Mouse (Mus musculus) thymus, postnatal 25 days (tissue): ENCODE measurements around the gene Ubxn11.

Experiments used
- DNase-seq: peaks from one replicate; pipeline ENCODE4 v3.0.0; 2022

Ubxn11 gene

DNA sequence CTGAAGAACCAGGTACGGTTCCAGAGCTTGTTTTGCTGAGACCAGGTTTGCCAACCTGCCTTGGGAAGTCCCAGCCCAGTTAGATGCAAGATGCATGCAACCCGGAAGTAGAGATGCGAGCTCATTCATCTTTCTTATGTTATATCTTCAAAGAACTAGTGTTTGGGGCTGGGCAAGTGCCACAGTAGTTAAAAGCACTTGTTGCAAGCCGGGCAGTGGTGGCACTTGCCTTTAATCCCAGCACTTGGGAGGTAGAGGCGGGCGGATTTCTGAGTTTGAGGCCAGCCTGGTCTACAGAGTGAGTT lies 11.2 kb upstream of the Ubxn11 start:
- no peak for DNase-seq

DNA sequence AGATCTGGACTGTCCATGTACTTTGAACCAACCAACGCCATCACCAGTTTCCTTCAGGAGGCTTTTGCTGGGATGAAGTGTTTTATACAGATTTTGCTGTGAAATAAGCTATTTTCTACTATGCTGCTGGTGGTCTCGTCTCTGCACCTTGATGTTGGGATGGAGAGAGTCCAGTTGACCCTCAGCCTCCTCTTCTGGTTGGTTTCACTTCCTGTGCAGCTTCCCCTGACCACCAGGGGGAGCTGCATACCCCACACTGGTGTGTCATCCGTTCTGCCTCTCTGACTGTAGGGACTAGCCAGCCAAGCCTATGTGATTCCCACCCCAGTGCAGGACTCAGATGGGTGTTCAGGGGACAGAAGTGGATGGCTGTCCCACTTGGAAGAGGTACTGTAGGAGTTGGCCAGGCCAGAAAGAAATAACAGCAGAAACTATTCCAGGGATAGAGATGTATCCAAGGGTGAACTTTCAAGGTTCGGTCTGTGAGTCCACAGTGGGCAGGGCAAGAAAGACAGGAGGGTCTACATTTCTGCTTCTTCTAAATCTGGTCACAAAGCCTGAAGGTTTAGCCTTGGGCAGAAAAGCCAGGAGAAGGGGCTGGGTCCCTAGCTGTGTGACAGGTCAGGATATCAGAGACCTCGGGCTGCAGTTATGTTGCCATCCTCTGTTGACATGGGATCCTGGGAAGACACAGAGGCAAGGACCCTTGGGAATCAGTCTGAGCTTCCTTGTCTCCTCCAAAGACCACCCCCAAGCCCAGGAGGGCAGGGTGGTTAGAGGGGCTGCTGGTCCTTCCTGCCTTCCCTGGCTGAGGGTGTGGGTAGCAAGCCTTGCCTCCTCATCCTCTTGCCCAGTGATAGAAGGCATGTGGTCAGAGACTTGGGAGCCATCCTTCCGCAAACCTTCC lies 9.7 kb upstream of the Ubxn11 start:
- peak; percentile 85 for DNase-seq

DNA sequence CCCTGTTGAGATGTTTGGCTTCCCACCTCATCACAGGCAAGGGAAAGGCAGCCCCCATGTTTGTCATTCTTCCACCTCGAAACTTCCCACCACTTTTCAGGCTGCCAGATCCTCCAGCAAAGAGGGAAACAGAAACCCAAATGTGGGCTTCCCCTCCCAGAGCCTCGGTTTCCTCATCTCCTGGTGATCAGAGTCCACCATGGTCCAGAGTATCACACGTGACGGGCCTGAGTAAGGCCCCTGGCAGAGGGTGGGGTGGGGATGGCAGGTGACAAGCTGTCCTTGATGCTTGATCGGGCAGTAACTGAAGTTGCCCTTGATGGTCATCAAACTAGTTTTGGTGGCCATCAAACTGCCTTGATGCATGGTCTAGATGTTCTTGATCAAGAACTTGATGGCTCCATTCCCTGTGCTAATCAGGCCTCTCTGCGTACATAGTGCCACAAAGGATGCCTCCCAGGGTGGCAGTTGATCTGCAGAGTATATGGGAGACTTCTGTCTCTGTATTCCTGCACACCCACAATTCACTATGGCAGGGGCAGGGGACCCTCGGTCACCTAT lies 8.3 kb upstream of the Ubxn11 start:
- DNase-seq, result no peak

- peak; percentile 87 for DNase-seq
These were observed 7.3 kb upstream of the Ubxn11 start, which contains the start of gene Cd52 for GRCm38 (mm10) chr4:134094923-134095547. Gene Cd52 (minus strand): TSS chr4:134095082.

DNA sequence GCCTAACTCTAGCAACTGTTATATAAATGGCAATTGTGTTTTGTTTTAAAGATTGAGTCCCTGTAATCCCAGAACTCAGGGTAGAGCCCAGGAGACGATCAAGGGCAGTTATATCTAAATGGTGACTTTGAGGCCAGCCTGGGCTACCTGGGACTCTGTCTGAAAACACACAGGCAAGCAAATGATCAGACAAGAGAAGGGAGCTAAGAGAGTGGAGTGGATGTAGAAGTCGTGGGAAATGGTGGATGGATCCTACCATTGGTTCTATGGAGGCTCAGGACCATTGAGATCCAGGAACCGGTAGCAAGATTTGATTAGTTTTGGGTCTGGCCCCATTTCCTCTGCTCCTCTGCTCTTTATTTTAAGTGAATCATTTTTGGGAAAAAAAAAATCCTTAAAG lies 6.2 kb upstream of the Ubxn11 start:
- DNase-seq, result no peak

DNA sequence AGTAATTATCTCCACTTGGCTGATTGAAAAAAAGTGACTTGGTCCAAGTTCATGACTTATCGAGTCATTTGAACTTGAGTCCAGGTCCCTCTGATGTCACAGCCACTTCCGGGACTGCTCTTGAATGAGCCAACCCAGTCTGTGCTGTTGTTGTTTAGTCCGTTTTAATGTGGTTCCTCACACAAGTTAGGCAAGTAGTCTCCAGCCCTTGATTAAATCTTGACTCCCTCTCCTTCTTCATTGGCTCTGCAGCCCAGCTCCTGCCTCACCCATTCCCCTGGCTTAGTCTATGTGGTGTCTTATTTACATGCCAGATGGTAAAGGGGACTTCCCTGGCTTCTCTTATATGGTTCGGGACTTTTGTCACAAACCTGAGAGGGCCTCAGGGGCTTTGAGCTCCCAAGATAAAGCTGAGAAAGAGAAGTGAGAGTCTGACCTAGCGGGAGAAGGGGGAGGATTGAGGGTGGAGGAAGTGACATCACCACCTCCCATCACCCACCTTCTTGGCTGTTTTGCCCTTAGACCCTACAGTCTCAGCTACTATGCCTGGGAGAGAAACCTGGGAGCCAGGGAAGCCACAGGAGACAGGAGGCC lies 5.3 kb upstream of the Ubxn11 start:
- peak; percentile 55 for DNase-seq

GRCm38 (mm10) chr4:134098628-134099027 lies 3.7 kb upstream of the Ubxn11 start:
- DNase-seq, result peak; percentile 87

GRCm38 (mm10) chr4:134100245-134100644 lies 2.1 kb upstream of the Ubxn11 start:
- no peak for DNase-seq

GRCm38 (mm10) chr4:134102742-134103119 lies 361 bp downstream of the Ubxn11 start:
- DNase-seq, result no peak

DNA sequence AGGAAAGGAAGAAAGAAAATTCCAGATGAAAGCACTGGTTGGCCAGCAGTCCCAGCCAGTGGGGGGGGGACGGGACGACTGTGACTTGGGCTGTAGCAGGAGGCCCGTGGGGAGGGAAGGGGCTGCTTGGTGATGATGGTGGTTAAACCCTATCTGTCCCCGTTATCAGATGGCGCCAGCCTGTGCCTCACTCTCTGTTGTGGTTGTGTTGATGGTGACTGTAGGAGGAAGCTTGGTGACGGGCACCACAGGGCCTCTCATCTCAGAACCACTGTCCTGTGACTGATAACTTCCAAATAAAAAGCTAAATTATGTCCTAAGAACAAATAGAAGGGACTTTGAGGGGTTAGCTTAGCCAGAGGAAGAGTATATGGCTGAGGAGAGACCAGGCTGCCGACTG lies 3.7 kb downstream of the Ubxn11 start:
- no peak for DNase-seq

DNA sequence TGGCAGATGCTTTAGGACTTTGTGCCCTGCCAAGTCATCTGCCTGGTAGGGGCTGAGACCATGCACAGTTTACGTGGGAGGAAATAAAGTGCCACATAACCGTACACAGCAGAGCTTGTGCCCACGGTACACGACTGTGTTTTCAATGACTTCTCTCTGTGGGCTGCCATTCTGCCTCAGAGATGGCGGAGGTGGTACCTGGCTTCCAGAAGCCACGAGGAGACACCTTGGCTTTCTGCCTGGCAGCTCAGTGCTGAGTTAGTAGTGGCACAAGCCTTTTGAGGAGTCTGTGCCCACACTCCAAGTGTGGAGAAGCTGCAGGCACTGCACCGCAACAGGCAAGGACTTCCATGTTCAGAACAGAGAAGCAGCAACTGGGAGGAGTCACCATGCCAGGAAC lies 5.4 kb downstream of the Ubxn11 start:
- no peak for DNase-seq

GRCm38 (mm10) chr4:134108196-134108595 lies 5.8 kb downstream of the Ubxn11 start:
- DNase-seq, result no peak

- DNase-seq, result peak; percentile 7
These were observed 8.3 kb downstream of the Ubxn11 start for GRCm38 (mm10) chr4:134110653-134111052.

- DNase-seq, result no peak
These were observed 10.0 kb downstream of the Ubxn11 start for GRCm38 (mm10) chr4:134112403-134112802.

GRCm38 (mm10) chr4:134113356-134113994 lies 11.1 kb downstream of the Ubxn11 start:
- DNase-seq, result peak; percentile 17

DNA sequence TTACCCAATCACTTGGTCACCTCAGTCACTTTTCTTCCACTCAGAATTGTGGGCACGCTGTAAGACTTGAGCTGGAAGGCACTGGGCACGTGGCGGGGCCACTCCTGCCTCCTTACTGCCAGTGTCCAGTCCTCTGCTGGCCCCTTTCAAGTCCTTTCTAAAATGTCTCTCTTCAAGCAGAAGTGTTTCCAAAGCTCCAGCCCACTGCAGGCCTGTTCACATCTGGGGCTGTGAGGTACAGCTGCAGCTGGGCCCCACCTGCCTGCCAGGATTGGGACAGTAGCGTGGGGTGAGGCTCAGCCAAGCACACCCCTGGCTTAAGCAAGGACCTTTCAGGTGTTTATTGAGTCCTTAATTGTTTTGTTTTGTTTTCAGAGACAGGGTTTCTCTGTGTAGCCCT lies 11.7 kb downstream of the Ubxn11 start:
- DNase-seq, result peak; percentile 36

DNA sequence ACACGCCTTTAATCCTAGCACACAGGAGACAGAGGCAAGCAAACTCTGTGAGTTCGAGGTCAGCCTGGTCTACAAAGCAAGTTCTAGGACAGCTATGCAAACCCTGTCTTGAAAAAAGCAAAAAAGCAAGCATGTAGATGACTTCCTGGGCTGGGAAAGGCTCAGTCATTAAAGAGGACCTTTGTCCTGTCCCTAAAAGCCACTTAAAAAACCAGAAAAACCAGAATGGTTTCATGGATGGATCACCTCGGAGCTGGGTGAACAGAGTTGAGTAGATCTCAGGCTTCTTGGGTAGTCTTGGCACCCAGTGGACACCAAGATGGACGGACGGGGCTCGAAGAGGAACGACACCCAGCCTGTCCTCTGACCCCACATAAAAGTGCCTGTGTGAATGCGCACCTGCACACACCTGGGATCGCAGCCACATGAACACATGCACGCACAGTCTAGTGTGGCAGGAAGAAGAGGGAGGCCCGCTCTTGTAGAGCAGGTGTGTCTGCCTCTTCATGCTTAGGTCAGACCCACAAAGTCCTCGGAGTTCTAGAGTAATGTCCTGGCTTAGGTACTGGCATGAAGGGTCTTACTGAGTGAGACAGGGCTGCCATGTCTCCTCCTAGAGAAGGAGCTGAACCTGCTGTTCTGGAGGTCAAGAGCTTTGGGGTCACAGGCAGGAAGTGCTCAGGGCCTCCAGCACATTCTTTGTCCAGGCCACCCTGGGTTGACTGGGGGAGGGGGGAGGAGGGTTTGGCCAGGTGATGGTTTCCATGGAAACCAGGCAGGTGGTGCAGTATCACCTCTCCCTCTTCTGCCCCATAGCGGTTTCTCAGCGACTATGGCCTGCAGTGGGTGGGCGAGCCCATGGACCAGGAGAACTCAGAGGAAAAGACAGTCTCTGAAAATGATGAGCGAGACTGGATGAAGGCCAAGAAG lies 13.1 kb downstream of the Ubxn11 start:
- peak; percentile 69 for DNase-seq

- no peak for DNase-seq
These were observed 14.1 kb downstream of the Ubxn11 start for GRCm38 (mm10) chr4:134116501-134116900.

- DNase-seq, result peak; percentile 83
These were observed 14.6 kb downstream of the Ubxn11 start for GRCm38 (mm10) chr4:134117012-134117411.

DNA sequence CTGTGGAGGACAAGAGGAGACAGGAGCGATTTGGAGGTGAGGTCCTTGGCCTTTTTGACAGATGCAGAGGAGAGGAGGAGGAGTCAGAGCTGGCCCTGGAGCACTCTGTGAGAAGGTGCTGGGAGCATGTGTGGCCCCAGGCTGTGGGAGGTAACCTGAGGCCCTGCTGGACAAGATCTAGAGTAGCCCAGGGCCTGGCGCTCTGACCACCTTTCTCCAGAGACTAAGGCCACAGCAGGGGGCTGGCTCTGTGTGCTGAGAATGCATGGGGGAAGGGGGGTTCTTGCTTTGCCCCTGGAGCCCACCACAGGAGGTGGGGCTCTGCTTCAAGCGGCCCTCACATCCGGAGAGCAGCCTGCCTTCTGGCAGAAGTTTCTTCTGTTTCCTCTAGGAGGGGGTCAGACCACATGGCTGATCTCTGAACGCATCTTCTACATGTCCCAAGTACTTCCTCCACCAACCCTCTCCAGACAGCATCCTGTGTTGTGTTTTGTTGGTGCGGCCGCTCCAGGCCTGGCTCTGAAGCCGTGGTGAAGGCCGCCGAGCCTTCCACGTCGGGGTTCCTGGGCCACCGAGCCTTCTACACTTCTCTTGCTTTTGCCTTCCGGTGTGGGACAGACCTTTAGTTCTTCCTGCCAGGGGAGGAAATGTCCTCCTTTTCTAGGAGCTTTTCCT lies 15.9 kb downstream of the Ubxn11 start:
- peak; percentile 82 for DNase-seq

DNA sequence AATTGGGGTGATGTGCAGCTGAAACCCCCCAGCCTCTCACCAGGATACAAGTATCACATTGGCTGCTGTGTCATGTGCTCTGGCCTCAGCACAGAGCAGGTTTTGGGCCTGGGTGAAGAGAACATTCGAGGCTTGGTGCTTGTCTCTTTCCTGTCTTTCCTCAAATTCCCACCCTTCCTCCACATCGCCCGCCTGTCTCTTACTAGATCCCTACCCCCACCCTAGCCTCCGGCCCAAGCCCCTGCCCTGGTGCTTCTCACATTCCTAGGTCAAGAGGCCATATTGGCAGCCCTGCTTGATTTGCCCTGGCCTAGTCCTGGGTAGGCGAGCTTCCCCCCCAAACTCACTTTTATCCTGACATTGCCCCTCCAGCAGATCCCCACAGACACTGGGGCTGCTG lies 16.7 kb downstream of the Ubxn11 start:
- peak; percentile 46 for DNase-seq
